Mouse (Mus musculus) bone marrow, adult 2 months (tissue): ENCODE results near the gene Macf1.

Experiments
- CTCF ChIP-seq: fragments of 200-500 bp; IDR thresholded peaks from 2 replicates; pipeline ENCODE4 v1.5.1; 2011; ENCODE audit warnings: low read length, control low read depth; ENCODE audit not compliant: control insufficient read depth, insufficient read depth
- POLR2A ChIP-seq: fragments of 200-500 bp; IDR thresholded peaks from 2 replicates; pipeline ENCODE4 v1.6.1; 2011; ENCODE audit warnings: low read depth, mild to moderate bottlenecking, control low read depth, low read length, borderline replicate concordance; ENCODE audit not compliant: control insufficient read depth

DNA sequence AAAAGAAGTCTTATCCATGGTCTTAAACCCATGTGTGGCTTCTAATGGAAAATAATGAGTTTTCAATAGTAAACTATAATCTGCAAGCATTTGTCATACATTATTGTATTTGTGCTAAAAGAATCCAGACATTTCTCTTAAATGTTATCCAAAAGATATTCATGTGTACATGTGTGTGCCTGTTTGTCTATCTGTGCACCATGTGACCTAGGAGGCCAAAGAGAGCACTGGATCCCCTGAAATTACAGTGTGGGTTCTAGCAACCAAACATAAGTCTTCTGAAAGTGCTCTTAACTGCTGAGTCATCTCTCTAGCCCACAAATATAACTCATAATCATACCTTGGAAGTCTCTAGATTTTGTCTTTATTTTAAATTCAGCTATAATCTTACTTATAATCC, 234.9 kb downstream of the Macf1 start:
- TF ChIP-seq CTCF (no peak), POLR2A (no peak)
